Mouse (Mus musculus) embryo, embryonic 10.5 days (tissue): Measurements from ENCODE around the gene Prdx2.

Experiments used
- DNase-seq: peaks from one replicate; pipeline ENCODE4 v3.0.0-alpha.2; 2015; ENCODE audit warnings: low spot score

The Prdx2 gene

DNA sequence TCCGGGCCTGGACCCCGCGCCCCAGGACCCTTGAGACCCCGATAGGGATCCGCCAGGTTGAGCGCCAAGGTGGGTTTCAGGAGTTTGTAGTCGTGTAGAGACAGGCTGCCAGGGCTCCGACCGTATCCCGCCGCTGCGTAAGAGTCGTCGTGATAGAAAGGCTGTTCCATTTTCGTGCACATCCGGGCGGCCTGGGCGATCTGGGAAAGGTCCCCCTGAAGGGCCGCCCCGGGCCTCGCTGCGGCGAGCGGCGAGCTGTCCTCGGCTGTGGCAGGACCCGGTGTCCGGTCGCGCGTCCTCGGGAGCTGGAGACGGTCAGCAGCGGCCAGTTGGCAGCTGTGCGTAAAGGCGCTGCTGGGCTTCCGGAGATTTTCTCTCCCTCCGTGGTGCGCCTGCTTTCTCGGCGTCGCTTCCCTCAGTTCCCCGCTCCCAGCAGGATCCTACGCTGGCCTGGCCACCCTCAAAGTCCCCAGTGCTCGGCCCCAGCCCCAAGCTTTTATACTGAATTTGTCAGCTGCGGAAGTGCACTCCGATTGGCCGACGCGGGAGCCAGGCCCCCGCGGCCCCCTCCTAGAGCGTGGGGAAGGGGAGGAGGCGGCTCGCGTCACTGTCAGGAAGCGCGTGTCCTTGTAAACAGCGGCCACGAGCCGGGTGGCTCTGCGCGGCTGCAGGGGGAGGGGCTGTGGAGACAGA, 9.0 kb downstream of the Prdx2 start, which contains the start of gene Junb:
Gene Junb (minus strand): TSS at position 471 of the 693 bp plus-strand sequence.
- peak; percentile 86 for DNase-seq

DNA sequence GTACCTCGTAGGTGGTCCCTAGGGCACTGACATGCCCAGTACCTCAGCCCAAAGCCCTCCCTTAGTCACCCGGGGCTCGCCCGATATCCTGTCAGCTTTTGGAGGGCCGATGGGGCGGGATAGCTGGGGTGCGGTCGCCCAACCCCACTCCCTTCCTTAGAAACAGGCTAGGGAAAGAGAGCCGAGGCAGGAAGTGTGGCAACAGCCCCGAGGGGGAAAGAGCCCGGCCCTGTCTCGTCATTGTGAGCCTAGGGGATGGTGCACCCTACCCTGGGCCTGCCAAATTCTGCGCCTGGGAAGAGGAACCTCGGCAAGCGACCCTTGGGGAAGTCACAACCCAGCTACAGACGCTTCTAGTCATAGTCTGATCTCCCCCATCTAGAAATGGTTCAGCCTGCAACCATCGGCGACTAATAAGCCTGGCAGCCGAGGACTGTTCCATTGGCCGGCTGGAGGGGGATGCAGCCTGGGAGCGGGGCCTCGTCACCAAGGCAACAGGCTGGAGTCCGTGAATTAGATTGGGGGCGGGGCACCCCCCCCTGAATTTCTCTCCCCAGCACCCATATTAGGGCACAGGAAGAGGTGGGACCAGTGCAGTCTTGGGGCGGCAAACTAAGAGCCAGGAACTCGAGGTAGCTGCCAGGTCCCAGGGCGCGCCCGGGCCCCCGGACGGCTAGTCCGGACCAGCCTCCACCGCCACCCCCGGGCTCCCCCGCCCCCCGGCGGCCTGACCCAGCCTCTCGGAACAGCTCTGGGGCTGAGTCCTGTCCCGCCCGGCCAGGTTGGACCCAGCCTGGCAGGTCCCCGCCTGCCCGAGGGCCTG, 10.4 kb downstream of the Prdx2 start:
- peak; percentile 92 for DNase-seq

DNA sequence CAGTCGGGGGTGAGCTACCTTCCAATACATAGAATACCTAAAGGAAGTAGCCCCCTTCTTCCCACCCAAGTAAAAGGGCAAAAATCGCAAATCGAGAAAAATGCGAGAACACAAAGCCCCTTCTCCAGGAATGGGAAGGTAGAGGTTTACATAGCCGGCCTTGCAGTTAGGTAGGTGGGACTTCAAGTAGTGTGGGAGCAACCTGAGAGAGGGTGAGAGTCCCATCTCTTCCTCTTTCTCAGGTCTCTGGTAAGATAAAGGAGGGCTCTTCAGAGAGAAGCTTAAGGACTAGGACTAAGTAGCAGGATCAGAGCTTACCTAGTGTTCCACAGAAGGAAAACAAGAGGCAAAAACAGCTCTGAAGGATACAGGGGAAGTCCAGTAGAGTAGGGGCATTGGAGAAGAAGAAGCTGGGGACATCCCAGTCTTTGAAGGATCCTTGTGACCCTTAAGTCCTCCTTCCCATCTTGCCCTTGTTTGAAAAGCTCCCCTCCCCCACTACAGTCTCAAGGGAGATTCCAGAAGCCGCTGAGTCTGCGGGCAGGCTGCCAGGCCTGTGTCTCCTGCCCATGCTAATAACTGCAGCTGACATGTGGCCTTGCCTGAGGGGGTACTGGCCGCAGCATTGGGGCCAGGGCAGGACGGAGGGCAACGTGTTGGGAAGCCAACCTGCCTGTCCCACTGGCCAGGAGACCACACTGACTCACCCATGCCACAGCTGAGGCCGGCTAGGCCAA, 11.4 kb downstream of the Prdx2 start:
- DNase-seq, result no peak

DNA sequence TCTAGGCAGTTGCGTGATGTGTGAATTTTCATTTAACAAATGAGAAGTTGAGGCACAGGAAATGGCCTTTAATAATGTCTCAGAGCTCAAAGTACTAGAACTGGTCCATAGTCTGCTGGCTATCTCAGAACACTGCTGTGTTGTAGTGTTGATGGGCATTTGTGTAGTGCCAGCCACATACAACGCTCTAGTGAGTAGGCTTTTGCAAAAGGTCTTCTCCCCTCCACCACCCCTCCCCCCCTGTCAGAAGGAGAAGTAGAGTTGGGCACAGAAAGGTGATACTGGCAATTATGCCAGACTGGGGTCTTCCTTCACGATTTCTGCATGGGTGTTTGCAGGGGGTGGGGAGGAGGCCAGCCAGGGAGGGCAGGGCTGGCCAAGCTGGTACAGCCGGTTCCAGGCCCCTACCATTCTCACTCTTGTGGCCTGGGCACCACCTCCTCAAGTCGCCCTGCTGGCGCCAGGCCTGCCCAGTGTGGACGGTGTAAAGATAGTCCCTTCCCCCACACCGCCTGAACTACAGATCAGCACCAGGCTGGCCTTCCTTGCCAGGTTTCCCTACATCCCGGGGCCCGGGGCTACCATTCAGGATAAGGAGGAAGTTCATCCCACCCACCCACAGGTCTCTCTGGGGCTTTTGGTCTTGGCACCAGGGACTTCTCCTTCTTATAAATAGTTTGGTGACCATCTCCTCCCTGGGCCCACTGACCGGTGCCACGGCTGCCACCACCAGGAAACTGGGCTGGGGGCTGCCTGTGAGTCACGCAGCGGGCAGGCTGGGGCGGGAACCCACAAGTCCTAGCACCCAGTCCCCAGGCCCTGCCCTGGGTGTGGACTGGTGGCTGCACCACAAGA, 12.5 kb downstream of the Prdx2 start:
- DNase-seq, result no peak

DNA sequence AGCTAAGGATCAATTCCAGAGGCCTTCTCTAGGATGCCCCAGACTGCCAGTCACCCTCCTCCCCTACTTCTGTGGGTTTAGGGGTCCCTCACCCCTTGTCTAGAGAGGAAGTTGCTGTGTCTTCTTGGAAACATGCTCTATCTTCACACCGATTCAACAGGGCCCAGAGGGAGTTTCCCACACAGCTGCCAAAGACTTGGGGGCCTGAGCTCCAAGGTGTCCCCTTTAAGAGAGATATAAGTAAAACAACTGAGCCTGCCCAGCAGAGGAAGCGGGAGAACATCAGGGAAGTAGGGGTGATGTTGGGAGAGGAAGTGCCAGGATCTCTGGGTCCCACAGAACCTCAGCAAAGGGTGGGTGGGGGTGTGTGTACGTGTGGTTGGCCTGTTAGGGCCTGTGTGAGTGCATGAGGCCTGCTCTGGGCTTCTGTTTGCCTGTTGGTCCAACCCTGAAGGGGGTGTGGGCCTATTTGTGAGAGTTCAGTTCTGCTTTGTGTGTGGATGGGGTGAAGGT, 13.2 kb downstream of the Prdx2 start:
- DNase-seq, result no peak

DNA sequence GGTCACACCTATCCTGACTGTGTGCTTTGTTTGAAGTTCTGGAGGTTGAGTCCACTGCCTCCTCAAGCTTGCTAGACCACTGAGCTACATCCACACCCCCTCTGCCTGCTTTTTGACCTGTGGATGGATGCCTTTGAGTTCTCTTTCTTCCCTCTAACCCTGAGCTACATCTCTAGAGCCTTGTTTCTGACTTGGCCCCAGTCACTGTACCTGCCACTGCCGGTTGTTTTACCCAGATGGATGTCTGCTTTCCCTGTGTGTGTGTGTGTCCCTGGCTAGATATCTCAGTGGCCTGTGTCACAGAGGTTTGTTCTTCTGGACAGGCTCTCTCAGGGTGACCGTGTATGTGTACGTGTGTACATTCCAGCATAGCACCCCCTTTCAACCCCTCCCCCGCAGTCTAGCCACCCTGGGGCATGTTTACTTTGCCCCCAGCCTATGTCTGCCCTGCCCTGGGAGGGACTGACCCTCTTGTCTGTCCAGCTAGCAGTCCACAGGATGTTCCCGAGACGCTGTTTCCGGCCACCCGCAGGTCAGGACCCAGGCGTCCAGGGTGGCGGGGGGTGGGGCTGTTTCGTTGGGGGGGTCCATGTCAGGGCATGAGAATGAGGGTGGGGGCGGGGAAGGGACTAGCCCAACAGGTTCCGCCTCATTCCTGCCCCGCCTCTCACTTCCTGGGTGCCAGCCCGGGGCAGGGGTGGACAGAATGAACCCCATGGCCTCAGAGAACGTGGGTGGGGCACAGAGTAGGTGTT, 15.1 kb downstream of the Prdx2 start:
- no peak for DNase-seq

DNA sequence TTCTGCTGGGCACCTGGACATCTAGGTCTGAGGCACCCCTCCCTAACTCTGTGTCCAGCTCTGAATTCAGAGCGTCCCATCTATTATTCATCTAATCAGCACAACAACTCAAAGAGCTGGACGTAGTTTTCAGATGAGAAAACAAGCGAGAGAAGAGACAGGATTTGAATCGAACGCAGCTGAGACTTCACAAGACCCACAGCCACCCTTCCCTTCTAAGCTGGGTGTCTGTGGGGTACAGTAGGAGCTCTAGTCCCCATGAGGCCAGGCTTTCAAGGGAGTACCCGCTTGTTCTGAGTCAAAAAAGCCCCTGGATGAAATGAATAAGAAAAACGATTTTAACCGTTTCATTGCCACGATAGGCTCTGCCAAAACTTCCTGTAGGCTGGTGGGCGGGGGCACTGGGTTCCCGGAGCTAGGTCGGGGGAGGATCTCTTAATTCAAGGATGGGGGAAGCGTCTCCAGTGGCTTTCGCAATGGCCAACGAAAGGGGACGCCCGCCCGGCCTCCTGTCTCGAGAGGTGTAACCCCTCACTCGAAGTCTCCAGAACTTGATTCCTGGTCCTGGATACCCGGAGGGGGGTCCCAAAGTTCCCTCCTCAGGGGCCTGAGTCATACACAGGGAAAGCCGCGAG, 15.8 kb downstream of the Prdx2 start:
- peak; percentile 57 for DNase-seq

DNA sequence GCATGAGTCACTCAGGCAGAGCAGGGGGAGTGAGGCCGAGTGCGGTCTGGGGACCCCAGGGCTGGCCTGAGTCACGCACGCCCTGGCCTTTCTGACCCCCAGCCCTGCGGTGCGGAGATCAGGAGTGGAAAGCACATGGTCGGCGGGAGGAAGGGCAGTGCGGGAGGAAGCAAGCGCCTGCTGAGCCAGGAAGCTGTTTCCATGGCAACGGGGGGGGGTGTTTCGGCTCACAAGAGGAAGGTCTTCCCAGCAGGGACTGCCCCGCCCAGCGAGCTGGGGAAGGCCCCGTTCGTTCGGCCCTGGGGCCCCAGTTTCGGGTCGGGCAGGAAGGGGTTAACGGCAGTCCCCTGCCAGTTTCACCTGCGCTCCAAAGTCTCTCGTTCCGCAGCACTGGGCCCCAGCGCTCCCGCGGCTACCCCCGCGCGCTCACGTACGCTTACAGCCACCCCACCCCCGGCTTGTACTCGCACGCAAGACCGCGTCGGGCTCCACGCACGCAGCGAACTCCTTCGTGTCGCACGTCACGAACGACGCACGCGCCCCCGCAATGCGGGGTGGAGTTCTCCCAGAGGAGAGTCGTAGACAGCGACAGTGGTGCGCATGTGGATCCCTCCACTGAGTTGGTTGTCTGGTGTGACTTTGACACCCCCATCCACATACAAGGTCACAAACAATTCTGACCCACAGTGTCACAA, 16.4 kb downstream of the Prdx2 start:
- DNase-seq, result peak; percentile 89

DNA sequence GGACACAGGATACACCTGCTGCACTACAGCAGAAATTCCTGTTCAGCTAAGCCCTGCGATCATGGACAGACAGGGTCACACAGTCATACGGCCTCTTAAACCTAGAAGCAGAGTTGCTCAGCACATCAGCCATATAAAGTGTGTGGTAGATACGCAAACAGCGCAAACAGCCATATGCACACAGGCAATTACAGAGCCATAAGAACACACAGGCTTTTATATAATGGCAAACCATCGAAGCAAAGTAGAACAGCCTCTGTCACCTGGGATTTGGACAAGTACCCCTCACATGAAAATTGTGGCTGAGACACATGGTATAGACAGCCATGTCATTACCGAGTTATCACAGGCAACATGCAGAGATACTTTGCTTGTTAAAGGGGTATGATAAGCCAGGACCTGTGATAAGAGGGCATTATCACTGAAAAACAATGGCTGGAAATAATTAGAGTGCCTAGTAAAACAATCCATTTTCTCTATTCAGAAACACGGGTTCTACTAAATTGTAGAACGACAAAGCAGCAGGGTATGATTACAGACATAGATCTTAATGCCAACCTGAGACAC, 17.1 kb downstream of the Prdx2 start:
- DNase-seq, result no peak

DNA sequence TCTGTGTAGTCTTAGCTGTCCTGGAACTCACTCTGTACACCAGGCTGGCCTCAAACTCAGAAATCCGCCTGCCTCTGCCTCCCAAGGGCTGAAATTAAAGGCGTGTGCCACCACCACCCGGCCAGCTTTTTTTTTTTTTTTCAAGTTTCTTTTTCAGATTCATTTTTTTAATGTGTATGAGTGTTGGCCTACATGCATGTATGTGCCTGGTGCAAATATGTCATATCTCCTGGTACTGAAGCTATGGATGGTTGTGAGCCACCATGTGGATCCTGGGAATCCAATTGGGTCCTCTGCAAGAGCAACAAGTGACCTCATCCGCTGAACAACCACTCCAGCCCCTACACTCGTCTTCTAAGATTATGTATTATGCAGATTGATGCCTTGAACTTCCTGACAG, 18.0 kb downstream of the Prdx2 start:
- no peak for DNase-seq

DNA sequence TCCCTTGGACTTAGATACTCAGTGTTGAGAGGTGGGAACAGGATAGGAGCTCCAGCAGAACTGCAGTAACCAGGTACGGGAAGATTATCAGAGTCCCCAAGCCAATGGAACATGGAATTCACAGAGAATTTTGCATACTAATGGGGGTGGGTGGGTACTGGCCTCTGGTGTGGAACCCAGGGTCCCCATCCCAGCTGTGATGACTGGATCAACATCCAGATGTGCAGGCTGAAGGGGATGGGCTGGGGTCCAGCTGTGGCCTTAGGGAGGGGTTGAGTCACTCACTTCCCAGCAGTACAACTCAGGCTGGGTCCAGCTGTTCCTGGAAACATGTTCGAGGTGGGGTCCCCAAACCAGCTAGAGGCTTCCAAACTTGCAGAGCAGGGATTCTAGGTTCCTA, 18.5 kb downstream of the Prdx2 start:
- DNase-seq, result no peak

DNA sequence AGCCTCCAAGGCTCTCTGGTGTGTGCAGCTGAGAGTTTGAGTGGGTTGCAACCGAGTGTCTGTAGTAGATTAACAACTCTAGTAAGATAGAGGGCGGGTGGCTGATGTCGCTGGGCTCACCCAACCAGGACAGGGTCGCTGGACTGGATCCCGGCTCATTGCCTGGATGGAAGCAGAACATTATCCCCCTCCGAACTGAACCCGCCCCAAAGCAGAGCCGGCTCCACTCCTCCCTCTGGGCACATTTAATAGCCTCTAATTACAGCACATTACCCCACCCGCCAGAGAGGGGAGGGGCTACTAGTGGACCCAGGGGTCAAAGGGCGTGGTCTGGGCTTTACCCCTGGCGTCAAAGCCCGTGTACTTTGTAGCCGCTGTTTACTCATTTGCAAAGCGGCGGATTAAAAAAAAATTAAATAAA, 19.9 kb downstream of the Prdx2 start:
- DNase-seq, result peak; percentile 44

DNA sequence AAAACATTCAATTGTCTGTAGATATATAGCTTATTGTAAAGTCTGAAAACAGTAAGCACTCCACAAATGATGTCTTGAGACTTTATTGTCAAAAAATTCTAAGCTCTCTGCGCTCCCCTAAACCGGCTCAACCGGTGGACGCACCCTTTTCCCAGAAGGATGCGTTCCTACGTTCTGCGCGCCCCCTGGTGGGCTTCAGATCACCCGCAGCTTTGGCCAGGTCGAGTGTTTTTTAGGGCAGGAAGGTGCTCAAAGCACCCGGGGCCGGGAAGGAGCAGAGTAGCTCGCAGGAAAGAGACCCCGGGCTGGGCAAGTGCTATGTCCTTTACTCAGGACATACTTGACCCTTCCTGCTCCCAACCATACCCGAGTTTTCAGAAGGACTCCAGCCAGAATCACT, 20.4 kb downstream of the Prdx2 start:
- peak; percentile 95 for DNase-seq

DNA sequence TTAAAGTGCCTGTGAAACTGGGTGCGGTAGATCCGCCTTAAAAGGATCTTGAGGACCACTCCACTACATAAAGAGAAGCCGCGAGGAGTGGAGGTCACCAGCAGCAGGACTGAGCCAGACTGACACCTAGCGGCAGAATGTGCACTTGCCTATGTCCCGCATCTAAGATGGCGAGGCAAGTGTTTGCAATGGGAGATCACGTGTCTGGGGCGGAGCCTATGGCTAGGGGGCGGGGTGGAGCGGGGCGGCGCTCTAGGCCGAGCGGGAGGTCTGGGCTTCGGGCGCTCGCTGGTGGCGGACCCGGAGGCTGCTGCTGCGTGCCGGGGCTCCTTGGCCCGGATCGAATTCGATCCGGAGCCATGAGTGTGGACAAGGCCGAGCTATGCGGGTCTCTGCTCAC, 21.0 kb downstream of the Prdx2 start, which contains the start of gene Hook2:
Gene Hook2 (plus strand): TSS at position 255 of the 400 bp plus-strand sequence.
- DNase-seq, result peak; percentile 99

DNA sequence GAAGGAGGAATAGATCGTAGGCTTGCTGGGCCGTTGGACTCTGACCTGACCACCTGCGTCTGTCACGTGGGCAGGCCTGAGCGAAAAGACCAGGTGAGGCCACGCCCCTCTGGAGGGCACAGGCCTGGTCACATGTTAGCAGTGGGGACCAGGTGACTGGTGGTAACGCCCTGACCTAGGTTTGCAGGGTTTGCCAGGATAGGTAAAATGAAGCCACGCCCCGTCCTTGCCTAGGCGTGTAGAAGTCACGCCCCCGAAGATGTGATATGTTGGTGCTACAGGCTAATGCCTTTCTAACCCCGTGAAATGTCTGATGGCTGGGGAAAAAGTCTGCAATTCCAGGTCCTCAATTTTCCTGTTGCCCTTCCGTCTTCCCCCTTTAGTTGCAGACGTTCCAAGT, 21.4 kb downstream of the Prdx2 start:
- DNase-seq, result peak; percentile 62

DNA sequence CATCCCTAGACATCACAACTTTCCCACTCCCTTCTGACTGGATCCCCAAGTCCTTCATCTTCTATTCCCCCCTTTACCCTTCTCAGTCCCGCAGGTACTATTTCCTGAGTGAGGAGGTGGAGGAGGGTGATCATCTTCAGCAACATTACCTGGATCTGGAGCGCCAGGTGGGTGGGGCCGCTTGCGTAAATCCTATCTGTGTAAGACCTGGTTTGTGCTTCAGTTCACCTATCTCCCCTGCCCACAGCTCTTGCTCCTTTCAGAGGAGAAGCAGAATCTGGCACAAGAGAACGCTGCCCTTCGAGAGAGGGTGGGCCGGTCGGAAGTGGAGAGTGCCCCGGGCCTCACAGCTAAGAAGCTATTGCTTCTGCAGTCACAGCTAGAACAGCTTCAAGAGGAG, 25.0 kb downstream of the Prdx2 start:
- no peak for DNase-seq

DNA sequence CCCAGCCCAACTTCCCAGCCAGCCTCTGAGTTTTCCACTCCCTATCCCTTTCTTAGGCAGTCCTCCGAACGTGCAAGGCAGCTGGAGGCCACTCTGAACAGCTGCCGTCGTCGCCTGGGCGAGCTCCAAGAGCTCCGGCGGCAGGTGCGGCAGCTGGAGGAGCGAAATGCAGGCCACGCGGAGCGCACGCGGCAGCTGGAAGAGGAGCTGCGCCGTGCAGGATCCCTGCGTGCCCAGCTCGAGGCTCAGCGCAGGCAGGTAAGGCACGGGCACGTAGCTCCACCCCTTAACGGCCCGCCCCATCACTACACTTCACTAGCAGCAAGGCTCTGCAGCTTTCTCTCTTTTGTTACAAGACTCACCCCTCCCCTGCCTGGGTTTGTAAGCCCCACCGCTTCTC, 26.3 kb downstream of the Prdx2 start:
- DNase-seq, result no peak

DNA sequence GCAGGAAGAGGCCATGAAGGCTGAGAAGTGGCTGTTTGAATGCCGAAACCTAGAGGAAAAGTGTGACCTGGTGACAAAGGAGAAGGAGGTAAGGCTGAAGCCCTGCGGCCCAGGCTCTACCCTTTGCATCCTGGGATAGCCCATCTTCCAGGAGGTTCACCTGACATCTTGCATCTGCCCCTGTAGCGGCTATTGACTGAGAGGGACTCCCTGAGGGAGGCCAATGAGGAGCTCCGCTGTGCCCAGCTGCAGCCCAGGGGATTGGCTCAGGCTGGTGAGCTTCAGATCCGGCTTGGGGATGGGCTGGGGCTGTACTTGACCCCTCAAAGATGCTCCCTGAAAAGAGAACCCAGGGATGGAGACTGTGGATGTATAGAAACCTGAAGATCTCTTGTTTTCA, 27.6 kb downstream of the Prdx2 start:
- DNase-seq, result no peak

DNA sequence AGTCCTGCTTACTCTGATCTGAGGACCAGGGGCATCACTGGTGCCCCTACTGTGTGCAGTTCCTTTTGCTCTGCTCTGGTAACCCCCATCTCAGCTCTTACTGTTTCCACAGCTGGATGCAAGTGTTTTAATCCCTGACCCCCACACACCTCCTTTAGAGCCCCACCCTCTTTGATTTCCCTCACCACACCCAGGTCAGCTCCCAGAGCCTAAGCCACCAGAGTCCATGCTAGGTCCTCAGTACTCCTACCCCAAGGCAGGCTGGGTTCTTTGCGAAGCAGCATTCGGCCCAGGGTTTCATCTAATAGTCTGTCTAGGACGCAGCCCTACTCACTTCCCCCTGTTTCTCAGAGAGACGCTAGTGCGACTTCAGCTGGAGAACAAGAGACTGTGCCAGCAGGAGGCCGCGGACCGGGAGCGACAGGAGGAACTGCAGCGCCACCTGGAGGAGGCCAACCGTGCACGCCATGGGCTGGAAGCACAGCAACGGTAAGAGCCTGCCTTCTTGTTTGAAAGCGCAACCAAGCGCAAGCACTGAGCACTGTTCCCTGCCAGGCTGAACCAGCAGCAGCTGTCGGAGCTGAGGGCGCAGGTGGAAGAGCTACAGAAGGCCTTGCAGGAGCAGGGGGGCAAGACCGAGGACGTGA, 28.4 kb downstream of the Prdx2 start:
- DNase-seq, result peak; percentile 94
